Mouse (Mus musculus) ovary, postnatal 36 days (tissue): Measurements from ENCODE around the gene Trmt10a.
A peak's percentile ranks its signal among the peaks of the same experiment; 100 is the strongest.
"Not testable (repeated sequence)": the region's sequence is repeated elsewhere in the genome, so short reads cannot be mapped to it uniquely, and the experiment has no call there.

Experiments
- DNase-seq: peaks from one replicate; pipeline ENCODE4 v3.0.0; 2022; ENCODE audit warnings: low spot score, mixed read lengths

Gene Trmt10a

DNA sequence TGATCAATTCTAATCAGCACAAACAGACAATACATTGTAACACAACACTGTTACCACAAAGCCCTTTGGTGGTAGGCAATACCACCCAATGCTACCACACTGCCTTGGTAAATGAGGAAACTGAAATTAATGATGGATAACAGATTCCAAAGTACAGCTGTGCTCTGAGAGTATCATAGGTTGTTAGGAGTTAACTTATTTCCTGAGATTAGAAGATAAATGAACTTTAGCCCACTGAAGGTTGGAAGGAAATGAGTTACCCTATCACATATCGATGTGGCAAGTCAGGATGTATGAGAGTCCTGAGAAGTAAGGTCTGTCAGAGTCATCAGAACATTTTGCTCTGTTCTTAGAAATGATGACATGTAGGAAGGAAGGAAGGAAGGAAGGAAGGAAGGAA, 8.7 kb upstream of the Trmt10a start:
- no peak for DNase-seq

DNA sequence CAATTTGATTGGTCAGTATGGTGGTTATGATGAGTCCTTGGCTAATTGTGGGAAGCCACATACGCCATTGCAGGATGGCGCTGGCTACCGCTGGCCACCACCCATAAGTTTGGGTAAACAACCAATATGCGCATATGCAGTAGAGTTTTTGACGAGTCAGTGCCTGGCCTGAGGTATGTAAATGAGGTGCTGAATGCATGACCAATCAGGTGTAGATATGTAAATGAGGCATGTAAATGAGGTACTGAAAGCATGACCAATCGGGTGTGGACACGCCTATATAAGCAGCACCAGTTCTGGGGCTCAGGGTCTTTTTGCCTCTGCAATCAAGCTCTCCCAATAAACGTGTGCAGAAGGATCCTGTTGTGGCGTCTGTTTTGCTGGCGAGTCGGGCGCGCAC, 5.1 kb upstream of the Trmt10a start:
- not testable (repeated sequence) for DNase-seq

DNA sequence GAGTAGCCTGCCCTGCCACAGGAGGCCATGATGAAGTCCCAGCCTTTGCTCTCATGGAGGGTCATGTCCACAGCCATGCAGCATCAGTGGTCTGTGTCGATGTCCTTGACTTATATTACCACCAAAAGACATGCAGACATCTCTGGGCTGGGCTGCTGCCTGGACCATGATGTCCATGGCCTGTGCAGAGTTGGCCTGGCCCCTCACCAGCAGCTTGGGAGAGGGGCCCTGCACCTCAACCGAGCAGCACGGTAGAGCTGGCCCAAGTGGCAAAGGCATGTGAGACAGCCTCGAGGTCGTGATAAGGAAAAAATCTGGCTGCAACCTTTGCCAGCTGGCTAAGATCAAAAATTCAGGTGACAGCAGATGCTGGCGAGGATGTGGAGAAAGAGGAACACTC, 3.6 kb upstream of the Trmt10a start:
- DNase-seq, result no peak

DNA sequence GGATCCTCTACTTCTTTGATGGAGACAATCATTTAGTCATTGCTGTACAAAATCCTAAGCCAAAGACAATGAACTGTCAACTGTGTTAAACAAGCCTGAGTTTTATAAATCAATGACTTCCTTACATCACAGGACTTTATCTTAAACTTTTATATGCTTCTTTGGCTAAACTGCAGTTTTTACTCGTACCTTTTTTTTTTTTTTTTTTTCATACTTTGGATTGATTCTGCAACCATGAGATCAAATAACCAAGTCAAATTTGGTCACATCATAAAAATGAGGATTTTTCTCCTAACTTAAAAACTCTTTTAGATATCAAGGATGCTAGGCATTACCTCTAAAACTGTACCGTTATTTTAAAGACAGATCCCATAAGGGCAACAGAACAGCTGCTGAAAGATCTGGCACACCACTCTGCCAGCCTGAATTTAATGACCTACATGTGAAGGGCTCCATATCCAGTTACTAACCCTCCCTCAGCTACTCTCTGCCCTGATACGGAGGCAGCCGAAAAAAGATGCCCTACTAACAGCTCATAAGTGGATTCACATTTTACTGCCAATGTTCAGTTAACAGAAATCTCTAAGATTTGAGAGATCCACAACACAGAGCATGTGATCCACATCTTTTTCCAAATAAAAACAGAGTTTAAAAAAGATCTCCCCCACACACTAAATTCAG, 1.1 kb upstream of the Trmt10a start:
- DNase-seq, result no peak

DNA sequence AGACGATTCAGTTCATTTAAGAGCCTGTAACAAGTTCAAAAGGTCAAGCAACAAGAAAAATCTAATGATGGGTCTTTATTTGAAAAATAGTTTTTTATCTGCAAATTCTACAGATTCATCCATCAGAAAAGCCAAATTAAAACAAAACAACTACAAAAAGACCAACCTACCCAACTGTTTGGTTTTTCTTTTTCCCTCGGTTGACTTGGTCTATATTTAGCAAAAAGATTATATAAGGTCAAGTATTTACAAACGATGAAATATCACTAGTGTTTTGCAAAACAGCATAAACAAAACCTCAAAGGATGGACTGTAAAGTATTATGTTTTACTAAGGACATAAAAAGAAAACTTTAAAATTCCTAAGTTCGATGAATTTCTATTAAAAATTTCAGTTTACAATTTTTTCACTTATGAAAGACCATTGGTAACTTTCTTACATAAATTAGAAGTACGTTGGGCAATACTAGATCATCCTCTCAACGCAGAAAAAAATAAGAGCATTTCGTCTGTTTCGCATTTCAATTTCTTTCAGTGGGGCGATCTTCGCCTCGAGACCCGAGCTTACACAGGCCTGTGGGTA, 424 bp upstream of the Trmt10a start:
- DNase-seq, result no peak

DNA sequence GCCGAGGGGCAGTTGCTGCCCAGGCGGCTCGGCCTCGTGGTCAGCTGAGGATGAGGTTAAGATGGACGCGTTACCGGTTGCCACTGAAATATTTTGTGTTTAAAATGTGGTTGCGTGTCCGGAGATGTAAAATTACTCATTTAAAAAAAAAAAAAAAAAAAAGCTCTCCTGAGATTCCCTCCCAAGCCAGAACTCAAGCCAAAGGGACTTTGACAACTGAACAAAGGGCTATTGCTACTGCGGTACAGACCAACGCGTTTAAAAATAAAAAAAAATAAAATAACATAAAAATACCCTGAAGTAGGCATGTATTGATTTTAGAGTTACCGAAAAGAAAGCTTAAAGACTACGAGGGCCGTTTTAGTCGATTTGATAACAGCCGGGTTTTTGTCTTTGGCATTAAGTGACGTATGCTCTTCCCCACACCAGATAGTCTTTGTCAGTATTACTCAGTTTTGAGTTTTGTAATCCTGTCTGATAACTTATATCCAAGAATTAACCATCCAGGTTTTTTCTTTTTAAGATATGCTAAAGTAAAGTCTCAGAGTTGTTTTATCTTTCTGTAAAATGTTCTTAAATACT, 903 bp downstream of the Trmt10a start:
- no peak for DNase-seq

DNA sequence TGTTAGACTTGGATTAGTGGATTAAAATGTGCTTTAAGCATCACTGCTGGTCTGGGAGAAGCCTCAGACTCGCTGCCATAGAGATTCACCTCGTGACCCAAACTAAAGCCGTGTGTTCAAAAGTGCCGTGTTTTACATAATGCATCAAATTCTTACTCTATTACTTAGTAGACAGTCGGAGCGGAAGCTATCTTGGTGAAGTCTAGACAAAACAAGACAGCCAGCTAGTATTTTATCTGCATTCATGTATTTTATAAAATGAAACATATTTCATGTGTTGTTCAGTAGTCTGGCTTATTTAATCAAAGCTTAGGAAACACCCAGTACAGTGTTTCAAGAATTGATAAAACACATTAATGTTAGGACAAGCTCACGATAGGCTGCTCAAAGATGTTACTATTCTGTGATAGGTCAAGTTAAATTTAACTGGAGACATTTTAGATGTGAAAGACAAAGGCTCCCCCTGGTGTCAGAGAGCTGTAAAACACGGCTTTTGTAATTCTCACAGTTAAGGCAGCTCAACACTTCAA, 1.5 kb downstream of the Trmt10a start, which contains the start of gene Mttp:
Gene Mttp (minus strand): TSS at position 327 of the 530 bp plus-strand sequence.
- DNase-seq, result peak; percentile 47

DNA sequence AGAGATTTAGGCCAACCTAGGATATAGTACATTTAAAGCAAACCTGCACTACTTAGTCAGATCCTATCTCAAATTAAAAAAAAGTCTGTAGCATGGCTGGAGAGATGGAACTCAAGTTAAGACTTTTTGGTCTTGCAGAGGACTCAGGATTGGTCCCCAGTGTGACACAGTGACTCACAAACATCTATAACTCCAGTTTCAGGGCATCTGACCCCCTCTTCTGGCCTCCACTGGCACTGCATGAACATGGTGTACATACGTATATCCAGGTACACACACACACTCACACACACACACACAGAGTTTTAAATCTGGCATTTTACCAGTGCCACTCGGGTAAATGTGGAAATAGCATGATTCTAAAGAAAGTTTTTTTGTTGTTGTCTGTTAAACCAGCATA, 5.6 kb downstream of the Trmt10a start:
- DNase-seq, result no peak

DNA sequence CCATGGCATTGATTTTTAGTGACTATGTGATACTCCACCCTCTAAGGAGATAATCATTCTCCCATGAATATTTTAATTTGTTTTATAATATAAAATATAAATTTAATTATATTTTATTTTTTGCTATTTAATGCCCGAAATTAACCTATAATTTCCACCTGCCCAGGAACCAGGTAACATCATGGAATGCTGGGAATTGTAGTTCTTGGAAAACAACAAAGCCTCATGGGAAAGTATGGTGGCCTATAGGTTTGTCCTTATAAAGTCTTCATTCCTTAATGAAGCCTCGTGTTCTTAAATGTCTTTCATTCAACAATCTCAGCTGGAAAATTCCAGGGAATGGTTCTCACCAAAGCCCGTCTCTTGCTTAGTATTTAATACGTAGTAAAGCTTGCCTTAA, 11.8 kb downstream of the Trmt10a start:
- DNase-seq, result no peak

DNA sequence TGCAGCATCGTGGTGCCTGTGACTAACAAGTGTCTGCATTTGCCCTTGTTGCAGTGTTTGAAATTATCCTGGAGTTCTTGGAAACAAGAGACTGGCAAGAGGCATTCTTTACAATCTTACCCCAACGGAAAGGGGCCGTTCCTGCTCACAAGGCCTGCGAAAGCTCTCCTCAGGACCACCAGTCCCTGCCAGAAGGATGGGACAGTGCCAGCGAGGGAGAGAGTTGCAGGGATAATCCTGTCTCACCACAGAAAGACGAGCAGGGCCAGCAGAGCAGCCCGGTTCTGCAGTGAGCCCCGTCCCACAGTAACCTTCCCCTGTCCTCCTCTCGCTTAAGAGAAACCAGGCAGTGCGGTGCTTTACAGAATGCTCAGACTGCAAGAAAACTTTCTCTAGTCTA, 13.4 kb downstream of the Trmt10a start:
- no peak for DNase-seq

DNA sequence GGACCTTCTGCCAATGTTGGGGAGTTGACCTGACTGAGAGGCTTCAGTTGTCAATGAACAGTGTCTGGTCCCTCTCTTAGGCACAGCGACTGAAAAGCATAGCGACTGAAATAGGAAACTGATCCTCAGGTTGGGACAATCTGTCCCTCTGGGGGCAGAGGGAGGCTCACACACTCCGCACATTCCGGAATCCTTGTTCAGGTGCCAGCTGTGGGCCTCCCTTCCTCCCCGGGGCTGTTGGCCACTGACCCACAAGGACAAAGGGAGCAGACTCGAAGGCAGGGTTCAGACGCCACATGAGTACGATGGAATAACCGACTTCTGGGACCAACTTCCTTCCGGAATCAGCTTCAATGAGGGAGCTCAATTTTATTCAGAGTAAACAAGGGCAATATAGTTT, 18.4 kb downstream of the Trmt10a start:
- no peak for DNase-seq

DNA sequence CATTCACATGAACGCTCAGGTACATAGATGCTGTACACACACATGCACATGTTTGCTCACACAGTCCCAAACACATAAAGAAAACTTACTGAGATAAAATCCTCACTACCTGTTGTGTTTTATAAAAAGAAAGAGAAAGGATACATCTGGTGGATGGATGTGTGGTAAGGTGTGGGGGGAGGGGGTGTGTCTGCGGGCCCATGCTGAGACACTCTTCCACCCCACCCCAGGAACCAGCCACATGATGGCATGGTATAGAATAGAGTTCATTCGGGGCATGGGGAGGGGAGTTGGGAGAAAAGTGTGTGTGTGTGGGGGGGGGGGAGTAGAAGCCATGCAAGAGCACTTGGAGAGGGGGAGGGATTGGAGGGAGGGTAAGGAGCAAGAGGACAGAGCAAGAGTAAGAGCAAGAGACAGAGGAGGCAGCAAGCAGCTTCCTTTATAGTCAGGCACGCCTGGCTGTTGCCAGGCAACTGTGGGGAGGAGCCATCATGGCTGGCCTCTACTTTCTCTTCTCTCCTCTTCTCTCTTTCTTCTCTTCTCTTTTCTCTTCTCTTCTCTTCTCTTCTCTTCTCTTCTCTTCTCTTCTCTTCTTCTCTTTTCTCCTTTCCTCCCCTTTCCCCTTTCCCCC, 19.4 kb downstream of the Trmt10a start:
- DNase-seq, result no peak

DNA sequence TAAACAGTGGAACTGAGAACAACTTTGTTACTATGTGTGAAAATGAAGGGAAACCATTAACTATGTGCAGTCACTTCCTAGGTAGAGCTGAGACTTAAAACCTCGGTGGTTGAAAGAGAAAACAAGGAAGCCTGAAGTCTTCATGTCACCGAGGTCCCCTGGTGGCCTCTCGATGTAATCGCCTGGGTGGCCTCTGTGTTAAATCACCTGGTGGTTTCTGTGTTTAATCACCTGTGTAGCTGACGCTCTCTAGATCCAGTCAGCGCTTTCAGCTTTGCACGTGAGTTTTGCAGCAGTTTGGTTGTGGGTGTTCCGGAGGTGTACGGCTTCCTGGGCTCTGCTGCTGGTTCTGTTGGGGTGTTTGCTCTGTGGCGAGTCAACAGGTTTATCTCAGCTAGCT, 30.0 kb downstream of the Trmt10a start:
- DNase-seq, result no peak

DNA sequence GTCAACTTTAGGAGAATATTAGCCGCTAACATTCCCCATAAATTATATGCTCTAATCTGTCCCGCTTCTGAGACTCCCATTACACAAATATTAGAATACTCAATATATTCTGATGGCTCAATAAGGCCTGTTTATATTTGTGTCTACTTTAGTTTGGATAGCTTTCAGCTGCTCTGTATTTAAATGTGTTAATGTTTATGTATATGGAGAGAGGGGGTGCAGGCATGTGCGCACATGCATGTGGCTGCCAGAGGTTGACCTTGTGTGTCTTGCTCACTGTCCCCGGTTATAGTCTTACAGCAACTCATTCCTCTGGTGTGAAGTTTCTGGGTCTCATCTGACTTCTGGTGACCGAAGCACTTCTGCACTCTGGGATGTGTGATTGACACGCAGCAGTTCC, 32.3 kb downstream of the Trmt10a start:
- DNase-seq, result no peak

DNA sequence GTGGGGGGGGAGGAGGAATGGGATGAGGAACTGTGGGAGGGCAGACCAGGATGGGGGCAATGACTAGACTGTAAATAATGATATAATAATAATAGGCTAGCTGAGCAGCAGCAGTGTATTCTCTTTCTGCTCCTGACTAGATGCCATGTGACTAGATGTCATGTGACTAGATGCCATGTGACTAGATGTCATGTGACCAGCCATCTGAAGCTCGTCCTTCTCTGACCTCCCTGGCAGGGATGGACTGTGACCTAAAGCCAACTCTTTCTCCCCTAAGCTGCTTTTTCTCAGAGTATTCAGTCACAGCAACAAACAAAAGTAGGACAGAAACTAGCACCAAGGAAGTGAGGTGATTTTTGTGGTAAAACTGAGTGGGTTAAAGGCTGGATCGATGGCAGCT, 38.8 kb downstream of the Trmt10a start:
- DNase-seq, result no peak

DNA sequence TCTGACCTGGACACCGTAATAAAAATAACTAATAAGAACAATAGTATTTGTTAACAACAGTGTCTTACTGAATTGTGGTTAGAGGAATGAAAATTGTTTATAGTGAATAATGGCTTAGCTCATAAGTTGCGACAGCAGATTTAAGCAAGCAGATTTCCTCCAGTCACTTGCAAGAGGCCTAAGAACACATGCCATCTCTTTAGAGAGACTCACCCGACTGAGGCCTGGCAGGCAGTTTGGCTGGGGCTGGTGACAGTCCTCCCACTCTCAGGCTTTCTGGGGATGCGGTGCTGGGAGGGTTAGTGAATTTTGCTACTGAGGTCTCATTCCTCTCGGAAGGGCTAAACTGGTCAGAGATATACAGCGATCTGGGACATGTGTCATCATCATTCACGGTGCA, 40.1 kb downstream of the Trmt10a start:
- DNase-seq, result no peak

DNA sequence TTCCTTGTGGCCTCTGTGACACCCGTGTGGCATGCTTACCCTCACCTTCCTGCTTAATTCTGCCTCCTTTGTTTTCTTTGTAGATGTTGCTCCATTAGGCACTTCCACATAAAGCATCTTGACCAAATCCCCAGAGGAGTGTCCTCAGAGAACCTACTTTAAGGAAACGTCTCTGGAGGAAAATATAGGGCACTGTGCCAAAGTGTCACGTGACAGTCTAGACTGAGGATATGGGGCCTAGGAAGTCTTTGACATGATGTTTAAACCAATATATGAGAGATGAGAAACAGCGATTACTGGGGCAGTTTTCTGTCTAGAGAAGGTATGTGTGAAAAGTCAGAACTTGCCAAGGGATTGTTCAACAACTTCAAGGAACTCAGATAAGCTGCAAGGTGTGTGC, 42.0 kb downstream of the Trmt10a start:
- no peak for DNase-seq

DNA sequence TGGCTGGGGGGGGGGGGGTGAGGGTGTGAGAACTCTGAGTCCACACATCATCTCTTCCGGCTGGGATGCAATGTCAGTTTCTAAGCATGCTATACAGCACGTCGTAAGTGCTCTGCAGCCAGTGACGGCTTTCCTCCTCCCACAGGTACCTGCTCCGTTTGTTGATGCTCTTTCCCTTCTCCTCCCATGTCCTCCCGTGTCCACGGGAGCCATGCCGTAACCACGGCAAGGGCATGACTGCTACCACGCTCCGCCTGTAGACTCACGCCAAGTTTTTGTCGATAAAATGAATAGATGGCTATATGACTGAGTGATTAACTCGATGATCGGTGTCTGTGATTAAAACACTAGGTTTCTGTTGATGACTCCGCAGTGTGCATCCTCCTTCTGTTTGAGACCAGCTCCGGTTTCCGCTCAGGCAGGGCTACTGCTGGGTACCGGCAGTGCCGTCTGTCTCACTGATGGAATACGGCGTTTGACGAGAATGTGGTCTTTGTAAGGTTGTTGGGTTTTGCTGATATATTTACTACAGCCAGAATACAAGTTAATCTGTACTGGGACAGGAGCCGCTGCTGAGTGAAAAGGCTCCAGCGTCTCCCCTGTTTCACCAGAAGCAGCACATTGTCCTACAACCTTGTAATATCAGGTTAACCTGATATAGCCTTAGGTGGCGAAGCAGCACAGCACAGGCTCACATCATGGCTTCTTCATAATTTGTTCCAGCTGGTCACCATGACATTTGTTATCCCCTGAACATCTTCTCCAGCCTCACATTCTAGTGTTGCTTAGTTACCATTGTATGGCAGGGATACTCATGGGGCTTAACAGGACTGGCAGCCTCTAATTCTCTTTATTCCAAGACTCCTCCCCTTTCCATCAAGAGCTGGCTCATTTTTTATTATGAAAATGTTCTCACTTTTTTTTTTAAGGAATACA, 43.0 kb downstream of the Trmt10a start:
- no peak for DNase-seq

DNA sequence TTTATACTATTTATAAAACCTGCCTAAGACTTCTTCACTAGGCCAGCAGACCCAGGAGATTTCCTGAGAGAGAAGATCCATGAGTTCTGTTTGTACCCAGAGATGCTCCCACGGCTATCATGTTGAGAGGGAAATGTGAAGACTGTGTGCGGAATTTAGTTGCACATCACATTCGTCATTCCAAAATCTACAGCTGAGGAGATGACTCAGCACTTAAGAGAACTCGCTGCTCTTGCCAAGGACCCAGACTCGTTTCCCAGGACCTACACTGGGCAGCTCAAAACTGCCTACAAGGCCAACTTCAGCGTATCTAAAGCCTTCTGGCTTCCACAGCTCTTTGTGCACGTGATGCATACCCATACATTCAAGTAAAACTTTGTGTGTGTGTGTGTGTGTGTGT, 49.0 kb downstream of the Trmt10a start:
- DNase-seq, result no peak

DNA sequence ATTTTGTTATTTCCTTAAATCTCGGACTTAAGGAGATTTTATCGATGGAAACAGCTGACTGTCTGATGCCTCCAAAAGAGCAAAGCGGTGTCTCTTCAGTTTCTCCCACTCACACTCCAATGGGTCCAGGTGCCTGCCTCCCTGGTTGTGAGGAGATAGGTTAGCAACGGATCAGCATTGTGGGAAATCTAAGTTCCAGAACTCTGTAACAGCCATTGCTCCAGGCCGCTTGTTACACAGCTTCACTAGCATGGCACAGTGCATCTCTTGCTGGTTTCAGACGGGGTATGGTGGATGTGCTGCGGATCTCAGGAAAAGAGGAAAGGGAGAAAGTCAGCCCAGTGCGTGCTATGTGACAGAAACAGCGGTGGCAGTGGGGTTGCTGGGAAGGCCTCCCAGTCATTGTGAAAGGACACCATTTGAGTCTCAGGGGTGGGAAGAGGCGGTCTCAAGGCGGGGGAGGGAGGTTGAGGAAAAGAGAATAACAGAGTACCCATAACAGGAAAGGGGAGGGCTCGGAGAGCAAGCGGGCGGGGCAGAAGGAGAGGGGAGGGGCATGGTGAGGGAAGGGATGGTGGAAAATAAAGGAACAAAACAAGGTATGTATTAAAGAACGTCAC, 50.5 kb downstream of the Trmt10a start, which contains the start of gene 4930579F01Rik:
Gene 4930579F01Rik (minus strand): TSS at position 143 of the 620 bp plus-strand sequence.
- no peak for DNase-seq

DNA sequence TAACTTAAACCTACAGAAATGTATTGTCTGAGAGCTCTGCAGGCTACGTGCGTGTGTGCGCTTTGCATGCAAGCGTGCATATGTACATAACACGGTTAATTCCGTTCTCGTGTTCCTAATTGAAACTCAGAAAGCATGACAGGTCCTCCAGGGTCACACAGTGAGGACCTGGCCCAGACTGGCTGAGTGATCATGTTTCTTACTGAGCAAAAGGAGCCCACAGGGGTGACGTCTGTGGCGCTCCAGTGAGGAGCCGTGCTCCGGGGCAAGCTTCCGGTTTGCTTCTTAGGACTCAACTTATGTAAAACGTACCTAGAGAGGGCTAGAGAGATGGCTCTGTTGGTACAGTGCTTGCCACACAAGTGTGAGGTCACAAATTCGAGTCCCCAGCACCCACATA, 53.8 kb downstream of the Trmt10a start:
- no peak for DNase-seq
